Mouse (Mus musculus): ENCODE results near the gene Fgb.

DNA sequence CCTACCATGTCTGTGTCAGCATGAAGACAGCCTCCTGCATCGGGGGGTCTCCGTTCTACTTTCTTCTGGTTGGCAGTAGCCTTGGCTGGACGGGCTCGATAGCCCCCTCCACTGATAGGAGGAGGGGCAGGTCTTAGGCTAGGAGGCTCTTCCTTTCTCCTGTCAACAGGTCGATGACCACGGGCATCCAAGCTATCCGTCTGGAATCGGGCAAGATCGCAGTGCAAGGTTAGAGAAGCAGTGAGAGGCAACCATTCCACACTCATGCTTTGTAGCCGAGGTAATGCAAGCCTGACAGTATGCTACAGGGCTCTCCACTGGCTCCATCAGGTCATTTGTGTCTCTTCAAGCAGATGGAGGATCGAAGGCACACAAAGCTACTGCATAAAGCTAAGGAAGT, 3.0 kb downstream of the Fgb start:
- TF ChIP-seq CTCF (IDR thresholded peaks at IDR 0.05; ENCODE audit: extremely low read depth, insufficient read depth, insufficient read length, insufficient replicate concordance) (no peak), POLR2A (IDR thresholded peaks at IDR 0.05; ENCODE audit: low read depth, low read length) (no peak)

All from spleen, adult 2 months (tissue).